Mouse (Mus musculus) lung, adult 2 months (tissue): ENCODE measurements around the gene Olfr820. TPM values are rescaled to one million over a fixed set of nuclear protein-coding genes. Genes with fewer than 3 reads are reported as not detected.
"Not testable (repeated sequence)": the region's sequence is repeated elsewhere in the genome, so short reads cannot be mapped to it uniquely, and the experiment has no call there.

Experiments used
- DNase-seq: peaks from one replicate; pipeline ENCODE4 v3.0.0; 2022
- H3K4me1 ChIP-seq: fragments of 200-500 bp; 2 replicates; pipeline ENCODE4 v1.6.1; 2011; ENCODE audit warnings: low read length; ENCODE audit not compliant: control insufficient read depth, insufficient read depth
- H3K4me3 ChIP-seq: fragments of 200-500 bp; replicated peaks from 2 replicates; pipeline ENCODE3; 2011; ENCODE audit warnings: low read depth, mild to moderate bottlenecking, control low read depth, low read length; ENCODE audit errors: extremely low read depth
- CTCF ChIP-seq: fragments of 200-500 bp; IDR thresholded peaks from 2 replicates; pipeline ENCODE4 v1.5.1; 2011; ENCODE audit warnings: mild to moderate bottlenecking, low read length, control low read depth; ENCODE audit not compliant: insufficient read depth
- POLR2A ChIP-seq: fragments of 200-500 bp; IDR thresholded peaks from 2 replicates; pipeline ENCODE4 v1.6.1; 2011; ENCODE audit warnings: low read depth, mild to moderate bottlenecking, control low read depth, low read length, borderline replicate concordance; ENCODE audit errors: extremely low read depth
- WGBS: fragments of 180-500 bp; shearing (Covaris S2); methylation state at CpG from one replicate; pipeline ENCODE4 v1.1.7; 2018; 5-methylcytosine and 5-hydroxymethylcytosine counted together
- polyA plus RNA-seq: library from polyadenylated mRNA; depleted of rRNA; stranded (reverse); fragments of >200 nt; gene quantifications from 2 replicates; pipeline ENCODE4 v1.2.3, GENCODE M21; 2012; rRNA removed

Olfr820 gene
- polyA plus RNA-seq, result not detected in 2 replicates

DNA sequence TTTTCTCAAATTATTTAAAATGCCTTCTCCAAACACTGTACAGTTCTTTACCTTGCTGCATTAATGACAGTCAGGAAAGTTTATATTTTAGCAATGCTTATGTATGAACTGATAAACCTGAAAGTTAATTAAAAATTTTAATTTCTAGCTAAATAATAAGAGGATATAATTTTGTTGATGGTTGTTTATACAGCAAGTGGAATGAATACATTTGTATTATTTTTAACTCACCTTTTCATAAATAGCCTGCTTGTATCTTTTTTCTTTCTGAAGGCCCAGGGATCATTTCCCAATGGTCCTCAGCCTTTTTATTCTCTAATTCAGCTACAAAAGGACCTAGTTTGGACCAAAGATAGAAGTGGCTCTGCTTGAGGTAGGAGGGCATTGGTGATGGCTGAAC is at the start of gene Olfr820:
Olfr820 (plus strand) TSS at position 301 of the 400 bp plus-strand sequence.
- H3K4me3 ChIP-seq, result no peak within 1 kb of the TSS
- TF ChIP-seq CTCF (no peak), POLR2A (no peak)
- H3K4me1 ChIP-seq, result no peaks in the 10 kb centered on the region
- no peak for DNase-seq

DNA sequence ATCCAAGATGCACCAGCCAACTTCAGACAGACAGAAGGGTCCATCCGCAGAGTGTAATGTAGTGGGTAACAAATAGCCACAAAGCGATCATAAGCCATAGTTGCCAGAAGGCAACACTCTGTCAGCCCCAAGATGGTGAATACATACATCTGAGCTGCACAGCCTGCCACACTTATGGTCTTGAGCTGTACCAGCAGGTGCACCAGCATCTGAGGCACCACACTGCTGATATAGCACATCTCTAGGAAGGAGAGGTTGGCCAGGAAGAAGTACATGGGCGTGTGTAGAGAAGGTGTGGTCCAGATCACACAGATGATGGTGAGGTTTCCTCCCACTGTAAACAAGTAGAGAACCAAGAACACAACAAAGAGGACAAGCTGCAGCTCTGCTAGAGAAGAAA is 46.2 kb upstream of the Olfr820 start:
- not testable (repeated sequence) for H3K4me1 ChIP-seq, DNase-seq, H3K4me3 ChIP-seq
- 85% methylated on average over 2 of the region's 3 CpGs for whole genome bisulfite sequencing

DNA sequence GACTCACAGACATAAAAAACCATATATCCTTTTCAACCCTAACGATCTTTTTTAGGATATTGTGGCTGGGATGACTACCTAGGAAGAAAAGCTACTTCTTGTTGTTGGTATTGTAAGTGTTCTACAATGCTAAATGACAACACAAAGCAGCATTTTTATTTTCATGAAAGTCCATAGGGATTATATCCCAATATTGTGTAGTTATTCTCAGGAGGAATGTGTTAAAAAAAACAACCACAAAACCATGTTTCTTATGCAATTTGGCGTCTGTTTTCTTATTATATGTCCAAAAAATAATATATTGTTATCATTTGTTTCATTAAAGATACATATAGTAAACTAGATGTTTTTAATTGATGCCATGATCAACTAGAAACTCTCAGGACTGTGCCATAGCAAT is 45.3 kb upstream of the Olfr820 start, which contains the start of gene Olfr819:
Olfr819 (minus strand) TSS at position 101 of the 400 bp plus-strand sequence.
- H3K4me1 ChIP-seq, DNase-seq, H3K4me3 ChIP-seq: not testable (repeated sequence)
- 65% methylated on average over 2 of the region's 2 CpGs for WGBS

DNA sequence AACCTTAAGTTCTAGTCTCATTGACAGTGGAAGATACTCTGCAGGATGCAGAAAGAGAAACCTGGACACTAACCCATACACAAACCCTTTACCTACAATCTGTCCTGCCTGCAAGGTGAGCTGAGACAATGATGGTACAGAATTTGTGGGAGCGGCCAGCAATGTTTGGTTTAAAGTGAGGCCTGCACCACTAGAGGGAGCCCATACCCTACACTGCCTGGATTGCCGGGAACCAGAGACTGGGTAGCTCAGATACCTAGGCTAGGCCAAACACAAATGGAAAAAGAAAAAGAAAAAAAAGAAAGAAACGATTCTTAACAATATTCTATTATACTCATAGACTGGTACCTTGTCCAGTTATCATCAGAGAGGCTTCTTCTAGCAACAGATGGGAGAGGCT is 39.4 kb upstream of the Olfr820 start:
- H3K4me1 ChIP-seq, H3K4me3 ChIP-seq, DNase-seq: not testable (repeated sequence)
- no CpG with 5 or more reads among the region's 3 CpGs for WGBS

DNA sequence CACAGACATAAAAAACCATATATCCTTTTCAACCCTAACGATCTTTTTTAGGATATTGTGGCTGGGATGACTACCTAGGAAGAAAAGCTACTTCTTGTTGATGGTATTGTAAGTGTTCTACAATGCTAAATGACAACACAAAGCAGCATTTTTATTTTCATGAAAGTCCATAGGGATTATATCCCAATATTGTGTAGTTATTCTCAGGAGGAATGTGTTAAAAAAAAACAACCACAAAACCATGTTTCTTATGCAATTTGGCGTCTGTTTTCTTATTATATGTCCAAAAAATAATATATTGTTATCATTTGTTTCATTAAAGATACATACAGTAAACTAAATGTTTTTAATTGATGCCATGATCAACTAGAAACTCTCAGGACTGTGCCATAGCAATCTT is 36.4 kb upstream of the Olfr820 start, which contains the start of gene Olfr247:
Olfr247 (minus strand) TSS at position 101 of the 400 bp plus-strand sequence.
- H3K4me1 ChIP-seq, DNase-seq, H3K4me3 ChIP-seq: not testable (repeated sequence)
- no CpG with 5 or more reads among the region's 2 CpGs for WGBS

DNA sequence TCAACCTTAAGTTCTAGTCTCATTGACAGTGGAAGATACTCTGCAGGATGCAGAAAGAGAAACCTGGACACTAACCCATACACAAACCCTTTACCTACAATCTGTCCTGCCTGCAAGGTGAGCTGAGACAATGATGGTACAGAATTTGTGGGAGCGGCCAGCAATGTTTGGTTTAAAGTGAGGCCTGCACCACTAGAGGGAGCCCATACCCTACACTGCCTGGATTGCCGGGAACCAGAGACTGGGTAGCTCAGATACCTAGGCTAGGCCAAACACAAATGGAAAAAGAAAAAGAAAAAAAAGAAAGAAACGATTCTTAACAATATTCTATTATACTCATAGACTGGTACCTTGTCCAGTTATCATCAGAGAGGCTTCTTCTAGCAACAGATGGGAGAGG is 30.6 kb upstream of the Olfr820 start:
- H3K4me3 ChIP-seq, H3K4me1 ChIP-seq, DNase-seq: not testable (repeated sequence)
- no CpG with 5 or more reads among the region's 3 CpGs for WGBS

DNA sequence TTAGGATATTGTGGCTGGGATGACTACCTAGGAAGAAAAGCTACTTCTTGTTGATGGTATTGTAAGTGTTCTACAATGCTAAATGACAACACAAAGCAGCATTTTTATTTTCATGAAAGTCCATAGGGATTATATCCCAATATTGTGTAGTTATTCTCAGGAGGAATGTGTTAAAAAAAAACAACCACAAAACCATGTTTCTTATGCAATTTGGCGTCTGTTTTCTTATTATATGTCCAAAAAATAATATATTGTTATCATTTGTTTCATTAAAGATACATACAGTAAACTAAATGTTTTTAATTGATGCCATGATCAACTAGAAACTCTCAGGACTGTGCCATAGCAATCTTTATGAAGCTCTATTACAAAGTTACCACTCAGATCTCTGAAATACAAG is 27.5 kb upstream of the Olfr820 start, which contains the start of gene Gm10310:
Gm10310 (minus strand) TSS at position 101 of the 400 bp plus-strand sequence.
- no CpG with 5 or more reads among the region's 1 CpGs for WGBS
- H3K4me3 ChIP-seq, H3K4me1 ChIP-seq, DNase-seq: not testable (repeated sequence)

DNA sequence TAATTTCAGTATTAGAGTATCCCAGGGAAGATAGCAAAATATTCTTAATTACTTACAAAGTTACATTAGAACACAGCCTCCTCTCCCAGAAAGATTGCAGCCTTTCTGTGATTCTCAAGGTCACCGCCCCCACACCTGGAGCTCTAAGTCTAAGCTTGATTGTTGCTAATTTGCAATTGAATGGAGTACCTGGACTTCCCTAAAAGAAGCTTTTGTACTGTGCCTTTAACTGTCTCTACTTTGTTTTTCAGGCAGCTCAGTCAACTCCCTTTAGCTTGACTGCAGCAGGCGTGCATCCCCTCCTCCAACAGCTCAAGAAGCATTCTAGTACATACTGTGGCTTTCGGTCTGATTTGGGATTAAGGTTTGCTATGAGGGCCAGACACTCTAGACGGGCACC is 8.3 kb upstream of the Olfr820 start:
- H3K4me3 ChIP-seq, DNase-seq, H3K4me1 ChIP-seq: not testable (repeated sequence)
- 83% methylated on average over 4 of the region's 4 CpGs for WGBS

DNA sequence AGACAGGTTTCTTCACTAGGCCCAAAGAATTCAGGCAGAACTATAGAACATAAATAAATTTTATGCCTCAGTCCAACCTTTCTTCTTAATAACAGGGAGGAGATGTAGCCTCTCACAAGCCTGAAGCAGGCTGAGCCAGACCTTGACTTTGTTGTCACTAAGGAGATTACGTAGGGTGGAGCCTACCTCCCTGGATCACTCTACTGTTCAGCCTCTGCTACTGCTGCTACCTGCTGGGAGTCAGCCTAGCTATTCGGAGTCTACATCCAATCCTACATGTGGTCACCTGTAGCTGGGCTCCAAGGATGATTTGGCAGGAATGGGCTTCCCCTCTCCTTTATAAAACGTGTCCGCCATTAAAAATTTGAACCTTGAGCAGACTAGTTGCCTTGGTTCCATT is 7.1 kb upstream of the Olfr820 start:
- 87% methylated on average over 4 of the region's 4 CpGs for WGBS
- not testable (repeated sequence) for H3K4me1 ChIP-seq, H3K4me3 ChIP-seq, DNase-seq

DNA sequence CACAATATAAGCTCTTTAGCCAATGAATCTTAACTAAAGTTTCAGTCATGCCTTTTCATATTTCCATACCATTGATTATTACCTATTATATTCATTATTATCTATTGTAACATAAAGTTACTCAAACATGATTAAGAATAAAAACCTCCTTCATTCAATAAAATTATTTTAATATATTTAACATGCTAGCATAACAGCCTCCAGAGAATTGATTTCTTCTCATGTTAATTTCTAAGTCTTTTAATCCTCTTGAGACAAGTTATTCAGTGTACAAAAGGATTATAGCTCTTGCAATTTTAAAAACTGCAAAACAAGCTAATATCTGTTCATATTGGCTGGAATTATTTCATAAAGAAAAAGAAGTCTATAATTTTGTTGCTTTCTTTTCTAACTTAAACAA is 17.6 kb downstream of the Olfr820 start, which contains the start of gene Olfr821:
Olfr821 (plus strand) TSS at position 301 of the 400 bp plus-strand sequence.
- H3K4me1 ChIP-seq, result no peaks in the 10 kb centered on the region
- no peak for DNase-seq
- no peak for TF ChIP-seq CTCF
- no peak for TF ChIP-seq POLR2A
- H3K4me3 ChIP-seq, result no peak within 1 kb of the TSS

DNA sequence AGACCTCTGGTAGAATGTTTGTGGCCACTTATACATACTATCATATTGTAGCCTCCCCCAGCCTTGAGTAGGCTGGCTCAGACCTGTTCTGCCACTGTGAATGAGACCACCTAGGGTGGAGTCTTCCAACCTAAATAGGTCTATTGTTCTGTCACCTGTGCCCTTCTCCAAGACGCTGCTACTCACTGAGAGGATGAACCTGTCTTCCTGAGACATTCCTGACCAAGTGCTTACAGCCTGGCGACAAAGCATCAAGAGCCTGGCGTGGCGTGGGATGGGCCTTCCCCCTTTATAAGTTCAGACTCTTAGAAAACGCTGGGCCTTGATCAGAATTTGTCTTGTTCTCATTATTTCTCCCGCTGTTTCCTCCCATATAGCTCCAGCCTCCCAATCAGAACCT is 24.7 kb downstream of the Olfr820 start:
- Histone ChIP-seq H3K4me1 (no peaks in the 10 kb centered on the region), H3K4me3 (no peak overlapping the region)
- DNase-seq, result no peak
- WGBS, result 63% methylated on average over 6 of the region's 6 CpGs
- TF ChIP-seq POLR2A (no peak), CTCF (no peak)

Other genes starting within 250 kb of the Olfr820 start
- gene Olfr808, start 247.1 kb upstream of the Olfr820 start, polyA plus RNA-seq, result not detected in 2 replicates
- gene Olfr809, start 238.0 kb upstream of the Olfr820 start, polyA plus RNA-seq, result not detected in 2 replicates
- gene Olfr810, start 217.7 kb upstream of the Olfr820 start, polyA plus RNA-seq, result not detected in 2 replicates
- gene Olfr811, start 208.2 kb upstream of the Olfr820 start, polyA plus RNA-seq, result not detected in 2 replicates
- gene Olfr812, start 166.5 kb upstream of the Olfr820 start, polyA plus RNA-seq, result not detected in 2 replicates
- gene Olfr813, start 157.3 kb upstream of the Olfr820 start, polyA plus RNA-seq, result not detected in 2 replicates
- not detected in 2 replicates for gene Olfr814, start 132.8 kb upstream of the Olfr820 start, polyA plus RNA-seq
- gene Olfr815, start 106.8 kb upstream of the Olfr820 start, polyA plus RNA-seq, result not detected in 2 replicates
- gene Olfr816, start 97.0 kb upstream of the Olfr820 start, polyA plus RNA-seq, result not detected in 2 replicates
- not detected in 2 replicates for gene Olfr818, start 63.5 kb upstream of the Olfr820 start, polyA plus RNA-seq
- not detected in 2 replicates for gene Olfr819, start 45.4 kb upstream of the Olfr820 start, polyA plus RNA-seq
- not detected in 2 replicates for gene Olfr247, start 36.5 kb upstream of the Olfr820 start, polyA plus RNA-seq
- not detected in 2 replicates for gene Gm10310, start 27.6 kb upstream of the Olfr820 start, polyA plus RNA-seq
- gene Olfr821, start 17.7 kb downstream of the Olfr820 start, polyA plus RNA-seq, result not detected in 2 replicates
- gene Olfr822, start 58.6 kb downstream of the Olfr820 start, polyA plus RNA-seq, result not detected in 2 replicates
- not detected in 2 replicates for gene Olfr823, start 102.8 kb downstream of the Olfr820 start, polyA plus RNA-seq
- gene Olfr824, start 117.4 kb downstream of the Olfr820 start, polyA plus RNA-seq, result not detected in 2 replicates
- not detected in 2 replicates for gene Olfr825, start 154.1 kb downstream of the Olfr820 start, polyA plus RNA-seq
- gene Olfr826, start 171.6 kb downstream of the Olfr820 start, polyA plus RNA-seq, result not detected in 2 replicates
- gene Olfr827, start 201.8 kb downstream of the Olfr820 start, polyA plus RNA-seq, result not detected in 2 replicates